Mouse (Mus musculus) layer of hippocampus, adult 9-10 months (tissue): ENCODE data around the gene Dsp.

Experiments
- DNase-seq: peaks from one replicate; pipeline ENCODE4 v3.0.0; 2022; ENCODE audit warnings: low spot score

Dsp gene

GRCm38 (mm10) chr13:38151069-38151588 is at the start of gene Dsp:
Gene Dsp (plus strand): TSS chr13:38151294.
- no peak for DNase-seq

- DNase-seq: peak; percentile 2
These were observed 47.7 kb upstream of the Dsp start for GRCm38 (mm10) chr13:38103406-38103805.

GRCm38 (mm10) chr13:38104501-38104900 is 46.6 kb upstream of the Dsp start:
- no peak for DNase-seq

- DNase-seq: no peak
These were observed 42.0 kb upstream of the Dsp start for GRCm38 (mm10) chr13:38109081-38109480.

- DNase-seq: no peak
These were observed 28.8 kb upstream of the Dsp start for GRCm38 (mm10) chr13:38122321-38122720.

- DNase-seq: no peak
These were observed 27.4 kb upstream of the Dsp start for GRCm38 (mm10) chr13:38123666-38124065.

GRCm38 (mm10) chr13:38127683-38128082 is 23.4 kb upstream of the Dsp start:
- DNase-seq: no peak

GRCm38 (mm10) chr13:38128246-38128645 is 22.8 kb upstream of the Dsp start:
- DNase-seq: no peak

- no peak for DNase-seq
These were observed 21.6 kb upstream of the Dsp start for GRCm38 (mm10) chr13:38129492-38129891.

- no peak for DNase-seq
These were observed 21.0 kb upstream of the Dsp start for GRCm38 (mm10) chr13:38130116-38130515.

GRCm38 (mm10) chr13:38133016-38133528 is 18.0 kb upstream of the Dsp start:
- no peak for DNase-seq

- DNase-seq: no peak
These were observed 10.6 kb upstream of the Dsp start for GRCm38 (mm10) chr13:38140521-38140920.

GRCm38 (mm10) chr13:38144962-38145713 is 6.0 kb upstream of the Dsp start:
- no peak for DNase-seq

- no peak for DNase-seq
These were observed 2.7 kb upstream of the Dsp start for GRCm38 (mm10) chr13:38148348-38148747.

- no peak for DNase-seq
These were observed 756 bp downstream of the Dsp start for GRCm38 (mm10) chr13:38151671-38152428.

GRCm38 (mm10) chr13:38152429-38153035 is 1.4 kb downstream of the Dsp start:
- no peak for DNase-seq

GRCm38 (mm10) chr13:38155523-38155922 is 4.4 kb downstream of the Dsp start:
- no peak for DNase-seq

- DNase-seq: no peak
These were observed 6.5 kb downstream of the Dsp start for GRCm38 (mm10) chr13:38157635-38158034.

GRCm38 (mm10) chr13:38162002-38162401 is 10.9 kb downstream of the Dsp start:
- no peak for DNase-seq

- no peak for DNase-seq
These were observed 11.6 kb downstream of the Dsp start for GRCm38 (mm10) chr13:38162668-38163067.

- no peak for DNase-seq
These were observed 13.8 kb downstream of the Dsp start for GRCm38 (mm10) chr13:38164932-38165331.

- no peak for DNase-seq
These were observed 16.0 kb downstream of the Dsp start for GRCm38 (mm10) chr13:38167056-38167455.
